Mouse (Mus musculus): ENCODE data around the gene Lyrm1.

GRCm38 (mm10) chr7:119860116-119860515 is 35.5 kb upstream of the Lyrm1 start:
- TF ChIP-seq EP300 (IDR thresholded peaks at IDR 0.05; ENCODE audit: low read depth) = no peak
- TF ChIP-seq CTCF (IDR thresholded peaks at IDR 0.05; ENCODE audit: low read depth) = no peak
